ENCODE assay signal across 8 mouse cellular contexts in the genomic region with DNA sequence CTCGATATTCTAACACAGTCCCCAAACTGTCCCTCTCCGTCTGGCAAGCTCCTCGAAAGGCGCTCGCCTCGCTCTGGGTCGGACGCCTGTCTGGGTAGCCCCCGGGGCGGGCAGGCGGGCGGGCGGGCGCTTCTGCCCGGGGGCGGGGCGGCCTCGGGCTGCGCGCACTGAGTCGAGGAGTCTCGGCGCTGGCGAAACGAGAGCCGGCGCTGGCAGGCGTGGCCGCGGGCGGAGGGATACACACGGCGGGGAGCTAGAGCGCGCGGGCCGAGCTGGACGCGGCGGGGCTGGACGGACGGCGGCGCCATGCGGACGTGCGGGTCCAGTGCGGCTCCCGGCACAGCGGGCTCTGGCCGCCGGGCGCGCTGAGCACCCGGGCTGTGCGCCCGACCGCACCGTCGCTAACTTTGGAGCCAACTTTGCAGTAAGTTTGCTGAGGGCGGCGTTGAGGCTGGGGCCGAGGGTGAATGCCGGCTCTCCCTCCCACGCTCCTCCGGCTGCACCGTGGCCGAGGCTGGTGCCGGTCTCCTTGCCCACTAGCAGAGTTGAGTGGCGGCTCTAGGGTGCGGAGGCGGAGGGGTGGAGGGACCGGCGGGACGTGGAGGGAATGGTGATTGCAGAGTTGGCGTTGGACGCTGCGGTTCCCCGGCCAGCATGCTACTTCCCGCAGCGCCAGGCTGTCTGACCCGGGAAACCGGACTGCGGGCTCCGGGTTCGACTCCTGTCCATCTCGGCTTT. TPM values are rescaled to one million over a fixed set of nuclear protein-coding genes. Genes with fewer than 3 reads are reported as not detected.
A peak's percentile ranks its signal among the peaks of the same experiment; 100 is the strongest.
DNase-seq lines count a peak whose midpoint lies in the region; TF ChIP-seq lines count a peak whose summit lies in the region.

No protein-coding gene starts in this region.

- peak overlapping the region; percentile 38 for H3K27ac ChIP-seq in left cerebral cortex, adult 2 months

- peak; percentile 19 for TF ChIP-seq CTCF in left cerebral cortex, adult 2 months (IDR thresholded peaks at IDR 0.05)

- DNase-seq in adrenal gland, adult 18-20 months (ENCODE audit: low spot score in 2 of 2), result peak; percentile 87 to 90
- DNase-seq in embryo, embryonic 10 days (ENCODE audit: low spot score), result peak; percentile 96
- peak; percentile 93 for DNase-seq in gastrocnemius, postnatal 25 days
- DNase-seq in induced T-regulatory cell, adult 2 months (ENCODE audit: low read depth), result peak; percentile 2
- DNase-seq in left cerebral cortex, adult 2 months (ENCODE audit: extremely low spot score in 1 of 2, low spot score in 2 of 2), result peak; percentile 90
- DNase-seq in lung, postnatal 25 days (ENCODE audit: low spot score), result peak; percentile 91
- peak; percentile 85 for DNase-seq in retina, postnatal 7 days (ENCODE audit: low read depth, low spot score)
- DNase-seq in urinary bladder, postnatal 4 days (ENCODE audit: low spot score in 2 of 2), result peak; percentile 94 to 96

- peak overlapping the region; percentile 76 for H3K4me3 ChIP-seq in left cerebral cortex, adult 2 months

- intact Hi-C loops in left cerebral cortex, adult 2 months (cut with DNase I), result loop anchor here (1.0 to 10.0 kb wide), 5 partner anchors 42 to 736 kb away; no protein-coding TSS in a partner anchor

RNA-seq across cellular contexts. Expression of gene Fat1, which starts 2.8 kb away (rescaled TPM):
- 10 to 100 TPM; 40.1 to 46.3 TPM for total RNA-seq in adrenal gland, adult 18-20 months (2021)
- total RNA-seq in gastrocnemius, postnatal 25 days (2021), result 1 to 10 TPM; 5.4 to 5.5 TPM
- 10 to 100 TPM; 36.2 to 38.7 TPM for total RNA-seq in left cerebral cortex, adult 2 months (2021)

Comparison
In these comparisons a context has a peak if more than half of its experiments do, and no peak if none do; other contexts are left out.
1. Peak in every context shown above with its lines: DNase-seq, H3K4me3 ChIP-seq and H3K27ac ChIP-seq.
2. DNase-seq: peak in every context shown above with its lines; median percentile 96 in embryo, embryonic 10 days; 95 in urinary bladder, postnatal 4 days; 93 in gastrocnemius, postnatal 25 days; 91 in lung, postnatal 25 days; 90 in left cerebral cortex, adult 2 months; 88 in adrenal gland, adult 18-20 months; 85 in retina, postnatal 7 days; 2 in induced T-regulatory cell, adult 2 months.
3. RNA of gene Fat1, which starts 2.8 kb away (total RNA-seq): 40.1 to 46.3 TPM in adrenal gland, adult 18-20 months and 36.2 to 38.7 TPM in left cerebral cortex, adult 2 months; 5.4 to 5.5 TPM in gastrocnemius, postnatal 25 days; every median in the first group is over 4 times any median in the second.